ENCODE assay signal across 18 mouse cellular contexts in the genomic region with DNA sequence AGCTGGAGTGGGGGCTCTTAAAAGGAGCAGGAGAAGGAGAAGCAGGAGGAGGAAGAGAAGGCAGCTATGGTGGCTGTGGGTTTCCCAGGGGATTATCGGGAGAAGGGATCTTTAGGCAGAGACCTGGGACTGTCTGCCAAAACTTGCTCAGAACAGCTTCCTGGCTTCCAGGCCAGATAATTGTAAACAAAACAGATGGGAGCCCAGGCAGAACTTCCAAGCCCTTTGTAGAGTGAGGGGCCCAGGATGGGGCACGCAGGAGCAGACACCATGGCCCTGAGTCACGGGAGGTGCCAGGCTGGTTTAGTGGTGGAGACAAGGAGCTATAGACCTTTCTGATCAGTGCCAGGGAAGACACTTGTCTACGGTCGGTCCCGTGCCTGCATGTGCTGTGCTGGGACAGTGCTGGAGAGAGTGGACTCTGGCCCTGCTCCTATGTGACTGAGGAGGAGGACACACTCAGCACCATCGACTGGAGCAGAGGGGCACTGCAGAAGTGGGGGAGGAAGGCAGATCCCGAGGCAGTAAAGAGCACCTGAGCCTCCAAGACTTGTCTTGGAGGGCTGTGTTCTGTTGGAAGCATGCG. TPM values are rescaled to one million over a fixed set of nuclear protein-coding genes. Genes with fewer than 3 reads are reported as not detected.
DNase-seq lines count a peak whose midpoint lies in the region; ATAC-seq and TF ChIP-seq lines count a peak whose summit lies in the region.
"Had no signal": no experiment of that assay in that cellular context is flagged by ENCODE, and none has a peak within 500 bp of the region (broad histone marks: within the 10 kb centered on the region; RNA-seq: fewer than 3 reads in every experiment).

No protein-coding gene starts in this region.

- H3K4me1 ChIP-seq in midbrain, embryonic 10.5 days, result peaks cover 23% of the 10 kb centered on the region
- no peaks in the 10 kb centered on the region for H3K4me1 ChIP-seq in midbrain, embryonic 16.5 days (ENCODE audit: control insufficient read depth, insufficient read depth, low read length)
- peaks cover 19% of the 10 kb centered on the region for H3K4me1 ChIP-seq in limb, embryonic 15.5 days
- H3K4me1 ChIP-seq in stomach, postnatal 0 days (replicated peaks; ENCODE audit: control insufficient read depth, insufficient read depth), result no peaks in the 10 kb centered on the region; the same call in 1 of the 2 replicates

- peak overlapping the region; percentile 18 for H3K27ac ChIP-seq in midbrain, embryonic 10.5 days (replicated peaks)
- H3K27ac ChIP-seq in midbrain, embryonic 16.5 days (ENCODE audit: low read length), result no peak overlapping the region
- H3K27ac ChIP-seq in limb, embryonic 15.5 days, result 0 out of 2 replicates have a peak overlapping the region, but pooled peaks have one; percentile 22
- no peak overlapping the region for H3K27ac ChIP-seq in stomach, postnatal 0 days (replicated peaks)
- H3K27ac ChIP-seq: left cerebral cortex, adult 2 months; liver, embryonic 14.5 days; midbrain, embryonic 12.5 days; neural tube, embryonic 12.5 days had no signal

- no peak overlapping the region for H3K9ac ChIP-seq in midbrain, embryonic 16.5 days (ENCODE audit: low read depth, low read length)
- H3K9ac ChIP-seq in limb, embryonic 15.5 days, result no peak overlapping the region
- H3K9ac ChIP-seq in stomach, postnatal 0 days (ENCODE audit: low read length), result no peak overlapping the region
- H3K9ac ChIP-seq: liver, embryonic 14.5 days; midbrain, embryonic 12.5 days; neural tube, embryonic 12.5 days had no signal

- no peak for TF ChIP-seq EP300 in stomach, postnatal 0 days (optimal IDR thresholded peaks at IDR 0.05)

- no peaks in the 10 kb centered on the region for H3K9me3 ChIP-seq in midbrain, embryonic 10.5 days (replicated peaks)
- no peaks in the 10 kb centered on the region for H3K9me3 ChIP-seq in midbrain, embryonic 16.5 days (replicated peaks; ENCODE audit: control insufficient read depth, low read length, poor library complexity, severe bottlenecking)
- no peaks in the 10 kb centered on the region for H3K9me3 ChIP-seq in limb, embryonic 15.5 days
- no peaks in the 10 kb centered on the region for H3K9me3 ChIP-seq in stomach, postnatal 0 days (ENCODE audit: control insufficient read depth, low read length)
- H3K9me3 ChIP-seq: midbrain, embryonic 12.5 days; neural tube, embryonic 12.5 days had no signal

- intact Hi-C loops in left cerebral cortex, postnatal 10 days (cut with DNase I), result no loop called here

- no peak overlapping the region for H3K4me2 ChIP-seq in midbrain, embryonic 16.5 days (ENCODE audit: low read length)
- no peak overlapping the region for H3K4me2 ChIP-seq in limb, embryonic 15.5 days
- H3K4me2 ChIP-seq in stomach, postnatal 0 days (replicated peaks; ENCODE audit: low read depth), result no peak overlapping the region
- H3K4me2 ChIP-seq: midbrain, embryonic 12.5 days; neural tube, embryonic 12.5 days had no signal

- ATAC-seq in midbrain, embryonic 16.5 days, result no peak
- no peak for ATAC-seq in limb, embryonic 15.5 days (ENCODE audit: insufficient number of reproducible peaks, low FRiP score, low TSS enrichment, low read depth)
- peak; percentile 41; the same call in 1 of the 2 replicates for ATAC-seq in stomach, postnatal 0 days (ENCODE audit: low FRiP score, low TSS enrichment)
- ATAC-seq: inflammation-experienced regulatory T-cells, adult 6 months had no signal

- H3K27me3 ChIP-seq in midbrain, embryonic 10.5 days (ENCODE audit: low read depth, poor library complexity, severe bottlenecking), result no peaks in the 10 kb centered on the region
- no peaks in the 10 kb centered on the region for H3K27me3 ChIP-seq in midbrain, embryonic 16.5 days (ENCODE audit: control insufficient read depth, insufficient read depth, low read depth, low read length)
- no peaks in the 10 kb centered on the region for H3K27me3 ChIP-seq in limb, embryonic 15.5 days
- no peaks in the 10 kb centered on the region for H3K27me3 ChIP-seq in stomach, postnatal 0 days (ENCODE audit: control insufficient read depth, insufficient read depth, low read length)
- H3K27me3 ChIP-seq: neural tube, embryonic 12.5 days had no signal

- H3K4me3 ChIP-seq in midbrain, embryonic 10.5 days, result no peak overlapping the region
- H3K4me3 ChIP-seq in midbrain, embryonic 16.5 days (ENCODE audit: low read depth, low read length), result no peak overlapping the region
- no peak overlapping the region for H3K4me3 ChIP-seq in limb, embryonic 15.5 days
- no peak overlapping the region for H3K4me3 ChIP-seq in stomach, postnatal 0 days (ENCODE audit: low read depth, low read length)
- H3K4me3 ChIP-seq: left cerebral cortex, adult 2 months; midbrain, embryonic 12.5 days; neural tube, embryonic 12.5 days had no signal

- no peaks in the 10 kb centered on the region for H3K36me3 ChIP-seq in midbrain, embryonic 10.5 days
- no peaks in the 10 kb centered on the region for H3K36me3 ChIP-seq in midbrain, embryonic 16.5 days (ENCODE audit: control insufficient read depth, insufficient read depth, low read length)
- no peaks in the 10 kb centered on the region for H3K36me3 ChIP-seq in limb, embryonic 15.5 days
- H3K36me3 ChIP-seq in stomach, postnatal 0 days (ENCODE audit: control insufficient read depth, insufficient read depth, low read length), result no peaks in the 10 kb centered on the region
- H3K36me3 ChIP-seq: midbrain, embryonic 12.5 days; neural tube, embryonic 12.5 days had no signal

- WGBS in midbrain, embryonic 10.5 days, result 77% methylated on average over 9 of the region's 9 CpGs
- 68% methylated on average over 9 of the region's 9 CpGs for WGBS in midbrain, embryonic 16.5 days
- 42% methylated on average over 9 of the region's 9 CpGs for WGBS in limb, embryonic 15.5 days
- 31% methylated on average over 9 of the region's 9 CpGs for WGBS in stomach, postnatal 0 days

- TF ChIP-seq CTCF in stomach, postnatal 0 days (IDR thresholded peaks at IDR 0.05; ENCODE audit: low read depth), result no peak

- DNase-seq in heart, adult 11 months, result peak; percentile 83
- no peak for DNase-seq in heart, postnatal 4 days
- no peak for DNase-seq in midbrain, embryonic 10.5 days (ENCODE audit: low spot score)
- no peak for DNase-seq in stomach, postnatal 0 days (ENCODE audit: low spot score)
- no peak for DNase-seq in layer of hippocampus, postnatal 36 days
- no peak for DNase-seq in left cerebral cortex, postnatal 10 days (ENCODE audit: extremely low spot score in 1 of 2, low spot score in 2 of 2)
- DNase-seq: cerebellum, adult 8-10 months; gastrocnemius, postnatal 10 days; retina, postnatal 1 day; thymus, adult 2 months had no signal

RNA-seq across cellular contexts. Expression of a gene that starts 43.4 kb away (rescaled TPM):
- not detected for total RNA-seq in heart, postnatal 4 days (2021)
- not detected in 2 replicates for polyA plus RNA-seq in midbrain, embryonic 10.5 days (2016; fragmentation: Nextera tagmentation; extraction: Ambion mirVana)
- polyA plus RNA-seq in midbrain, embryonic 16.5 days (2015; fragmentation: Nextera tagmentation; extraction: Ambion mirVana), result 0.19 TPM in 1 of 2 replicates, not detected in the other
- 3.8 and 4.6 TPM in 2 replicates for polyA plus RNA-seq in limb, embryonic 15.5 days (2015; fragmentation: Nextera tagmentation; extraction: Ambion mirVana)
- 1.9 and 2.2 TPM in 2 replicates for polyA plus RNA-seq in stomach, postnatal 0 days (2015; fragmentation: Nextera tagmentation; extraction: Ambion mirVana)
- not detected for total RNA-seq in layer of hippocampus, postnatal 36 days (2021)
- total RNA-seq in left cerebral cortex, postnatal 10 days (2021), result not detected
- total RNA-seq: gastrocnemius, postnatal 10 days; left cerebral cortex, adult 2 months had no signal
- polyA plus RNA-seq: inflammation-experienced regulatory T-cells, adult 6 months; midbrain, embryonic 12.5 days; neural tube, embryonic 12.5 days; spleen, adult 2 months had no signal

Comparison
In these comparisons a context has a peak if more than half of its experiments do, and no peak if none do; other contexts are left out.
1. H3K27ac ChIP-seq: peak in midbrain, embryonic 10.5 days (single experiment) and limb, embryonic 15.5 days (single experiment); none in midbrain, embryonic 16.5 days (single experiment) and stomach, postnatal 0 days (single experiment).